Comparison of ENCODE assay signal across 11 mouse cellular contexts in the genomic region with DNA sequence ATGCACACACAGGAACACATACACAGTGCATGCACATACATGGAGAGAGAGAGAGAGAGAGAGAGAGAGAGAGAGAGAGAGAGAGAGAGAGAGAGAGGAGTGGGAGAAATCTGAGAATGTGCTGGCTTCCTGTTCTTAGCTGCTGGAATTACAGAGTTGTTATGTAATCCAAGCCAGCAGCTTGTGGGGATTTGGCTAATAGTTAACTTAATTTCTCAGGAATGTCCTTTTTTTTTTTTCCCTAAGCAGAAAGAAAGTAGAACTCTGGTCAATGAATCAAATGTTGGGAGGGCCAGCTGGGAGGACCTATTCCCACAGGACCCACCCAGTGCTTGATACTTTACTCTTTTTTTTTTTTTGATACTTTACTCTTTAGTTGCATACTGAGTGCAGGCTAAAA.
DNase-seq lines count a peak whose midpoint lies in the region; ATAC-seq lines count a peak whose summit lies in the region.
"Had no signal": no experiment of that assay in that cellular context is flagged by ENCODE, and none has a peak within 500 bp of the region (broad histone marks: within the 10 kb centered on the region; RNA-seq: fewer than 3 reads in every experiment).

No protein-coding gene starts in this region.

- no peaks in the 10 kb centered on the region for H3K9me3 ChIP-seq in liver, embryonic 11.5 days (ENCODE audit: control insufficient read depth, low read length)
- no peaks in the 10 kb centered on the region for H3K9me3 ChIP-seq in liver, embryonic 15.5 days (replicated peaks)
- no peaks in the 10 kb centered on the region for H3K9me3 ChIP-seq in forebrain, embryonic 11.5 days (ENCODE audit: control insufficient read depth, low read length)
- H3K9me3 ChIP-seq in forebrain, embryonic 10.5 days, result no peaks in the 10 kb centered on the region
- H3K9me3 ChIP-seq: heart, embryonic 13.5 days had no signal

- no peak for ATAC-seq in liver, embryonic 11.5 days (replicated peaks; ENCODE audit: low FRiP score)
- ATAC-seq in liver, embryonic 15.5 days (ENCODE audit: insufficient read depth), result no peak
- ATAC-seq in forebrain, embryonic 11.5 days (replicated peaks; ENCODE audit: low FRiP score), result no peak
- ATAC-seq: CD4-positive, CD25-positive, alpha-beta regulatory T cell, adult 4 months had no signal

- no peak for DNase-seq in liver, embryonic 11.5 days (ENCODE audit: low spot score)
- no peak for DNase-seq in liver
- peak; percentile 25 for DNase-seq in kidney, adult 18-20 months
- DNase-seq in forebrain, embryonic 11.5 days (ENCODE audit: low spot score), result no peak
- DNase-seq in cerebellum, adult 9-10 months, result no peak
- no peak for DNase-seq in ovary, postnatal 36 days (ENCODE audit: low spot score)
- DNase-seq in forebrain, embryonic 10.5 days (ENCODE audit: extremely low spot score, low spot score), result no peak
- DNase-seq: cerebellum, postnatal 25 days had no signal

- no peak overlapping the region for H3K4me2 ChIP-seq in liver, embryonic 11.5 days
- H3K4me2 ChIP-seq in liver, embryonic 15.5 days, result no peak overlapping the region
- no peak overlapping the region for H3K4me2 ChIP-seq in forebrain, embryonic 11.5 days (ENCODE audit: low read depth, low read length, severe bottlenecking)
- H3K4me2 ChIP-seq: heart, embryonic 13.5 days had no signal

- no peak overlapping the region for H3K4me3 ChIP-seq in liver, embryonic 11.5 days (ENCODE audit: low read depth, low read length)
- no peak overlapping the region for H3K4me3 ChIP-seq in liver, embryonic 15.5 days (replicated peaks)
- H3K4me3 ChIP-seq in forebrain, embryonic 11.5 days (ENCODE audit: low read depth, low read length), result no peak overlapping the region
- no peak overlapping the region for H3K4me3 ChIP-seq in forebrain, embryonic 10.5 days
- H3K4me3 ChIP-seq: heart, embryonic 13.5 days had no signal

- H3K4me1 ChIP-seq in liver, embryonic 11.5 days (replicated peaks; ENCODE audit: control insufficient read depth, insufficient read depth, low read length), result no peaks in the 10 kb centered on the region
- H3K4me1 ChIP-seq in liver, embryonic 15.5 days (replicated peaks), result peaks cover 4% of the 10 kb centered on the region; the same call in 1 of the 2 replicates
- H3K4me1 ChIP-seq in forebrain, embryonic 11.5 days (replicated peaks; ENCODE audit: control insufficient read depth, insufficient read depth, low read length), result no peaks in the 10 kb centered on the region
- peaks cover 14% of the 10 kb centered on the region for H3K4me1 ChIP-seq in forebrain, embryonic 10.5 days
- H3K4me1 ChIP-seq: heart, embryonic 13.5 days had no signal

- H3K27me3 ChIP-seq in liver, embryonic 11.5 days (replicated peaks; ENCODE audit: control insufficient read depth, insufficient read depth, low read length), result no peaks in the 10 kb centered on the region
- H3K27me3 ChIP-seq in liver, embryonic 15.5 days, result no peaks in the 10 kb centered on the region
- no peaks in the 10 kb centered on the region for H3K27me3 ChIP-seq in forebrain, embryonic 11.5 days (ENCODE audit: control insufficient read depth, insufficient read depth, low read length)
- no peaks in the 10 kb centered on the region for H3K27me3 ChIP-seq in forebrain, embryonic 10.5 days (ENCODE audit: poor library complexity, severe bottlenecking)

- H3K9ac ChIP-seq in liver, embryonic 11.5 days (ENCODE audit: low read depth, low read length), result no peak overlapping the region
- H3K9ac ChIP-seq in liver, embryonic 15.5 days, result no peak overlapping the region
- no peak overlapping the region for H3K9ac ChIP-seq in forebrain, embryonic 11.5 days (ENCODE audit: low read length)
- H3K9ac ChIP-seq: heart, embryonic 13.5 days had no signal

- H3K36me3 ChIP-seq in liver, embryonic 11.5 days (ENCODE audit: control insufficient read depth, insufficient read depth, low read length), result no peaks in the 10 kb centered on the region
- no peaks in the 10 kb centered on the region for H3K36me3 ChIP-seq in liver, embryonic 15.5 days (replicated peaks)
- no peaks in the 10 kb centered on the region for H3K36me3 ChIP-seq in forebrain, embryonic 11.5 days (ENCODE audit: control insufficient read depth, insufficient read depth, low read length)
- H3K36me3 ChIP-seq in forebrain, embryonic 10.5 days (replicated peaks), result no peaks in the 10 kb centered on the region
- H3K36me3 ChIP-seq: heart, embryonic 13.5 days had no signal

- peak overlapping the region; percentile 38; the same call in 1 of the 2 replicates for H3K27ac ChIP-seq in liver, embryonic 11.5 days (ENCODE audit: low read depth, low read length)
- H3K27ac ChIP-seq in liver, embryonic 15.5 days (replicated peaks), result 0 out of 2 replicates have a peak overlapping the region, but pooled peaks have one; percentile 20
- H3K27ac ChIP-seq in forebrain, embryonic 11.5 days (ENCODE audit: low read depth, low read length), result no peak overlapping the region
- no peak overlapping the region for H3K27ac ChIP-seq in forebrain, embryonic 10.5 days
- H3K27ac ChIP-seq: heart, embryonic 13.5 days had no signal

Comparison
In these comparisons a context has a peak if more than half of its experiments do, and no peak if none do; other contexts are left out.
1. H3K27ac ChIP-seq: peak in liver, embryonic 11.5 days (single experiment) and liver, embryonic 15.5 days (single experiment); none in forebrain, embryonic 11.5 days (single experiment) and forebrain, embryonic 10.5 days (single experiment).